Mouse (Mus musculus): ENCODE data around the gene Dlgap1.

GRCm38 (mm10) chr17:69996406-69996805 is 27.5 kb downstream of the Dlgap1 start:
- TF ChIP-seq EP300 (IDR thresholded peaks at IDR 0.05; ENCODE audit: low read depth) (no peak), CTCF (IDR thresholded peaks at IDR 0.05; ENCODE audit: low read depth) (no peak)
